Mouse (Mus musculus): ENCODE measurements around the gene Sh3d21. TPM values are rescaled to one million over a fixed set of nuclear protein-coding genes. Genes with fewer than 3 reads are reported as not detected.

Sh3d21 gene
- 0.27 TPM for polyA plus RNA-seq (2012; fragmentation: generic; extraction: Trizol)
- long read RNA-seq, experiment 1: 0 reads
- long read RNA-seq, experiment 2: 0 reads

- H3K27me3 ChIP-seq (ENCODE audit: control insufficient read depth, insufficient read depth, insufficient read length): no peaks in the 10 kb centered on the region
- no peaks in the 10 kb centered on the region for H3K79me3 ChIP-seq (ENCODE audit: low read depth)
- no peak within 1 kb of the TSS for H3ac ChIP-seq (ENCODE audit: control insufficient read depth, insufficient read length, low read depth)
- H3K4me3 ChIP-seq (ENCODE audit: insufficient read depth, poor library complexity, severe bottlenecking): no peak within 1 kb of the TSS
- H3K79me2 ChIP-seq (ENCODE audit: control insufficient read depth, insufficient read depth): no peaks in the 10 kb centered on the region
- TF ChIP-seq MYOG (IDR thresholded peaks at IDR 0.05; ENCODE audit: control insufficient read depth, extremely low read depth, insufficient read length) (no peak), CEBPB (IDR thresholded peaks at IDR 0.05; ENCODE audit: low read depth) (no peak), CTCF (IDR thresholded peaks at IDR 0.05; ENCODE audit: control insufficient read depth, insufficient read depth, insufficient read length) (no peak), MAX (IDR thresholded peaks at IDR 0.05) (no peak), FOSL1 (IDR thresholded peaks at IDR 0.05; ENCODE audit: insufficient read depth, low read length, poor library complexity, severe bottlenecking) (no peak), MYOD1 (IDR thresholded peaks at IDR 0.05; ENCODE audit: control insufficient read depth, insufficient read length, low read depth) (no peak), USF1 (IDR thresholded peaks at IDR 0.05; ENCODE audit: low read depth) (no peak)
- peaks cover 32% of the 10 kb centered on the region for H3K36me3 ChIP-seq (ENCODE audit: control insufficient read depth, insufficient read depth)
Measured at GRCm38 (mm10) chr4:126163067-126163659, at the start of gene Sh3d21. Sh3d21 (minus strand) TSS chr4:126163491.

- no peak overlapping the region for H3ac ChIP-seq (ENCODE audit: control insufficient read depth, insufficient read length, low read depth)
- TF ChIP-seq CTCF (IDR thresholded peaks at IDR 0.05; ENCODE audit: control insufficient read depth, insufficient read depth, insufficient read length) (no peak), FOSL1 (IDR thresholded peaks at IDR 0.05; ENCODE audit: insufficient read depth, low read length, poor library complexity, severe bottlenecking) (no peak), MAX (IDR thresholded peaks at IDR 0.05) (no peak), USF1 (IDR thresholded peaks at IDR 0.05; ENCODE audit: low read depth) (no peak), MYOG (IDR thresholded peaks at IDR 0.05; ENCODE audit: control insufficient read depth, extremely low read depth, insufficient read length) (no peak), MYOD1 (IDR thresholded peaks at IDR 0.05; ENCODE audit: control insufficient read depth, insufficient read length, low read depth) (no peak), CEBPB (IDR thresholded peaks at IDR 0.05; ENCODE audit: low read depth) (no peak)
- no peaks in the 10 kb centered on the region for H3K36me3 ChIP-seq (ENCODE audit: control insufficient read depth, insufficient read depth)
Measured at GRCm38 (mm10) chr4:126207081-126207480, 43.8 kb upstream of the Sh3d21 start.

GRCm38 (mm10) chr4:126205386-126205785 is 42.1 kb upstream of the Sh3d21 start:
- H3K27me3 ChIP-seq (ENCODE audit: control insufficient read depth, insufficient read depth, insufficient read length): no peaks in the 10 kb centered on the region
- no peak overlapping the region for H3K4me3 ChIP-seq (ENCODE audit: insufficient read depth, poor library complexity, severe bottlenecking)
- H3K79me2 ChIP-seq (ENCODE audit: control insufficient read depth, insufficient read depth): peaks cover 20% of the 10 kb centered on the region
- no peak for TF ChIP-seq FOSL1 (IDR thresholded peaks at IDR 0.05; ENCODE audit: insufficient read depth, low read length, poor library complexity, severe bottlenecking)
- TF ChIP-seq CEBPB (IDR thresholded peaks at IDR 0.05; ENCODE audit: low read depth): no peak
- TF ChIP-seq MYOG (IDR thresholded peaks at IDR 0.05; ENCODE audit: control insufficient read depth, extremely low read depth, insufficient read length): no peak
- no peak for TF ChIP-seq MYOD1 (IDR thresholded peaks at IDR 0.05; ENCODE audit: control insufficient read depth, insufficient read length, low read depth)
- no peak for TF ChIP-seq MAX (IDR thresholded peaks at IDR 0.05)
- H3K36me3 ChIP-seq (ENCODE audit: control insufficient read depth, insufficient read depth): no peaks in the 10 kb centered on the region
- H3K79me3 ChIP-seq (ENCODE audit: low read depth): peaks cover 18% of the 10 kb centered on the region
- no peak overlapping the region for H3ac ChIP-seq (ENCODE audit: control insufficient read depth, insufficient read length, low read depth)

More at GRCm38 (mm10) chr4:126207081-126207480, 43.8 kb upstream of the Sh3d21 start:
- H3K27me3 ChIP-seq (ENCODE audit: control insufficient read depth, insufficient read depth, insufficient read length): no peaks in the 10 kb centered on the region
- H3K79me2 ChIP-seq (ENCODE audit: control insufficient read depth, insufficient read depth): peaks cover 3% of the 10 kb centered on the region
- H3K4me3 ChIP-seq (ENCODE audit: insufficient read depth, poor library complexity, severe bottlenecking): no peak overlapping the region
- peaks cover 1% of the 10 kb centered on the region for H3K79me3 ChIP-seq (ENCODE audit: low read depth)

- H3K79me3 ChIP-seq (ENCODE audit: low read depth): peaks cover 25% of the 10 kb centered on the region
- H3K79me2 ChIP-seq (ENCODE audit: control insufficient read depth, insufficient read depth): peaks cover 26% of the 10 kb centered on the region
- no peak for TF ChIP-seq FOSL1 (IDR thresholded peaks at IDR 0.05; ENCODE audit: insufficient read depth, low read length, poor library complexity, severe bottlenecking)
- H3K36me3 ChIP-seq (ENCODE audit: control insufficient read depth, insufficient read depth): peaks cover under 1% of the 10 kb centered on the region
- no peak overlapping the region for H3ac ChIP-seq (ENCODE audit: control insufficient read depth, insufficient read length, low read depth)
- H3K4me3 ChIP-seq (ENCODE audit: insufficient read depth, poor library complexity, severe bottlenecking): no peak overlapping the region
- H3K27me3 ChIP-seq (ENCODE audit: control insufficient read depth, insufficient read depth, insufficient read length): no peaks in the 10 kb centered on the region
Measured at GRCm38 (mm10) chr4:126204661-126205230, 41.5 kb upstream of the Sh3d21 start.

GRCm38 (mm10) chr4:126204016-126204415 is 40.7 kb upstream of the Sh3d21 start:
- Histone ChIP-seq H3K79me3 (ENCODE audit: low read depth) (peaks cover 32% of the 10 kb centered on the region), H3ac (ENCODE audit: control insufficient read depth, insufficient read length, low read depth) (no peak overlapping the region), H3K79me2 (ENCODE audit: control insufficient read depth, insufficient read depth) (peaks cover 33% of the 10 kb centered on the region), H3K27me3 (ENCODE audit: control insufficient read depth, insufficient read depth, insufficient read length) (no peaks in the 10 kb centered on the region), H3K36me3 (ENCODE audit: control insufficient read depth, insufficient read depth) (peaks cover 8% of the 10 kb centered on the region), H3K4me3 (ENCODE audit: insufficient read depth, poor library complexity, severe bottlenecking) (no peak overlapping the region)
- no peak for TF ChIP-seq MYOG (IDR thresholded peaks at IDR 0.05; ENCODE audit: control insufficient read depth, extremely low read depth, insufficient read length)
- no peak for TF ChIP-seq FOSL1 (IDR thresholded peaks at IDR 0.05; ENCODE audit: insufficient read depth, low read length, poor library complexity, severe bottlenecking)
- no peak for TF ChIP-seq MAX (IDR thresholded peaks at IDR 0.05)
- no peak for TF ChIP-seq CTCF (IDR thresholded peaks at IDR 0.05; ENCODE audit: control insufficient read depth, insufficient read depth, insufficient read length)
- TF ChIP-seq USF1 (IDR thresholded peaks at IDR 0.05; ENCODE audit: low read depth): no peak
- no peak for TF ChIP-seq MYOD1 (IDR thresholded peaks at IDR 0.05; ENCODE audit: control insufficient read depth, insufficient read length, low read depth)
- no peak for TF ChIP-seq CEBPB (IDR thresholded peaks at IDR 0.05; ENCODE audit: low read depth)
